Mouse (Mus musculus) hindbrain, embryonic 14.5 days (tissue): ENCODE data around the gene Dnaja2. TPM values are rescaled to one million over a fixed set of nuclear protein-coding genes. Genes with fewer than 3 reads are reported as not detected.

Experiments used
- ATAC-seq: fragments of 200-750 bp; cut with Nextera tagmentation; 2 replicates; pipeline ENCODE4 v1.8.0; 2017; ENCODE audit warnings: moderate number of reproducible peaks, mild to moderate bottlenecking, moderate TSS enrichment, moderate library complexity; ENCODE audit not compliant: low FRiP score
- DNase-seq: peaks from one replicate; pipeline ENCODE4 v3.0.0-alpha.2; 2015; ENCODE audit warnings: low spot score
- H3K27ac ChIP-seq: fragments of 300-500 bp; sonication (generic); 2 replicates; pipeline ENCODE4 v1.5.1; 2014; ENCODE audit warnings: mild to moderate bottlenecking, moderate library complexity
- H3K27me3 ChIP-seq: fragments of 300-500 bp; sonication (generic); 2 replicates; pipeline ENCODE4 v1.6.1; 2014; ENCODE audit warnings: mild to moderate bottlenecking, low read length, mixed read lengths; ENCODE audit not compliant: control insufficient read depth, insufficient read depth
- H3K36me3 ChIP-seq: fragments of 300-500 bp; sonication (generic); replicated peaks from 2 replicates; pipeline ENCODE4 v1.6.1; 2014; ENCODE audit not compliant: control insufficient read depth, insufficient read depth
- H3K4me1 ChIP-seq: fragments of 300-500 bp; sonication (generic); replicated peaks from 2 replicates; pipeline ENCODE4 v1.6.1; 2014; ENCODE audit warnings: antibody characterized with exemption, low read length, mixed read lengths; ENCODE audit not compliant: control insufficient read depth, insufficient read depth
- H3K4me2 ChIP-seq: fragments of 300-500 bp; sonication (generic); replicated peaks from 2 replicates; pipeline ENCODE4 v1.6.1; 2014; ENCODE audit warnings: mild to moderate bottlenecking, moderate library complexity
- H3K4me3 ChIP-seq: fragments of 300-500 bp; sonication (generic); replicated peaks from 2 replicates; pipeline ENCODE4 v1.5.1; 2014; ENCODE audit warnings: mild to moderate bottlenecking, low read length
- H3K9ac ChIP-seq: fragments of 300-500 bp; sonication (generic); 2 replicates; pipeline ENCODE4 v1.6.1; 2014
- H3K9me3 ChIP-seq: fragments of 300-500 bp; sonication (generic); 2 replicates; pipeline ENCODE4 v1.6.1; 2016; ENCODE audit warnings: low read length; ENCODE audit not compliant: control insufficient read depth
- WGBS: fragments of 180-500 bp; shearing (Covaris S2); extraction: QIAGEN DNeasy Blood & Tissue Kit; methylation state at CpG from one replicate; pipeline ENCODE4 v1.1.7; 2014; 5-methylcytosine and 5-hydroxymethylcytosine counted together
- polyA plus RNA-seq: library from polyadenylated mRNA; unstranded; fragments of >200 nt; fragmentation: Nextera tagmentation; extraction: Ambion mirVana; gene quantifications from 2 replicates; pipeline ENCODE4 v1.2.1, GENCODE M21; 2014

Dnaja2 gene
- polyA plus RNA-seq, 1 experiment from 2014 or later = 172 TPM

DNA sequence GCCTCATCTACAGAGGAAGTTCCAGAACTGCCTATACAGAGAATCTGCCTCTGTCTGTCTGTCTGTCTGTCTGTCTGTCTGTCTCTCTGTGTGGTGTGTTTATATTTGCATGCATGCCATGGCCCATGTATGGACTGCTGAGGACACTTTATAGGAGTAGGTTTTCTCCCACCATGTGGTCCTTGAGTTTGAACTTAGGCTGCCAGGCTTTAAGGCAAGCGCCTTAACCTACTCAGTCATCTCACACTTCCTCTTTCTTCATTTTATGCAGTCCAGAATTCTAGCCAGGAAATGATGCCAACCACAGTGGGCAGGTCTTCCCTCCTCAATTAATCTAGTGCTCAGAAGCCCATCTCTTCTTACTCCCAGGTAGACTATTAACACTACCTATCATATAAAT lies 4.1 kb upstream of the Dnaja2 start:
- no peaks in the 10 kb centered on the region for H3K36me3 ChIP-seq
- no peak overlapping the region for H3K9ac ChIP-seq
- 100% methylated on average over 1 of the region's 1 CpGs for WGBS
- no peak overlapping the region for H3K27ac ChIP-seq
- no peak overlapping the region for H3K4me3 ChIP-seq
- H3K4me1 ChIP-seq = peaks cover 5% of the 10 kb centered on the region
- no peak for ATAC-seq
- H3K27me3 ChIP-seq = no peaks in the 10 kb centered on the region
- H3K4me2 ChIP-seq = no peak overlapping the region
- no peaks in the 10 kb centered on the region for H3K9me3 ChIP-seq
- no peak for DNase-seq

DNA sequence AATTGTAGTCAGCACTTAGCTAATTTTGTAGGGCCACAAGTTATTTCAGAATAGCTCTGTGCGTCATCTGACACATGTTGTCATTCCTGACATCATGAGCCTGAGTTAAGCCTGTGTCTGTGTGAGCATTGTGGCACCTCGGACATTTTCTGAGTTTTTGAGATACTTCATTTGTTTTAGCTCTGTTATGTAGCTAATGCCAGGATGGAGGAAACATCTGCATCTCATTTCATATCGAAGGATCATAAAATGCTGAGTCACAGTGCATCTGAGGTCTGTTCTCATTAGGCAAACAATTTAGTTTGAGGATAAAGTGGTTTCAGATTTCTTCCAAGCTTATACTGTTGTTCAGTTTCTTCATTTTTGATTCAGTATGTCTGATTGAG lies 2.5 kb upstream of the Dnaja2 start:
- DNase-seq = no peak
- no peak overlapping the region for H3K4me3 ChIP-seq

DNA sequence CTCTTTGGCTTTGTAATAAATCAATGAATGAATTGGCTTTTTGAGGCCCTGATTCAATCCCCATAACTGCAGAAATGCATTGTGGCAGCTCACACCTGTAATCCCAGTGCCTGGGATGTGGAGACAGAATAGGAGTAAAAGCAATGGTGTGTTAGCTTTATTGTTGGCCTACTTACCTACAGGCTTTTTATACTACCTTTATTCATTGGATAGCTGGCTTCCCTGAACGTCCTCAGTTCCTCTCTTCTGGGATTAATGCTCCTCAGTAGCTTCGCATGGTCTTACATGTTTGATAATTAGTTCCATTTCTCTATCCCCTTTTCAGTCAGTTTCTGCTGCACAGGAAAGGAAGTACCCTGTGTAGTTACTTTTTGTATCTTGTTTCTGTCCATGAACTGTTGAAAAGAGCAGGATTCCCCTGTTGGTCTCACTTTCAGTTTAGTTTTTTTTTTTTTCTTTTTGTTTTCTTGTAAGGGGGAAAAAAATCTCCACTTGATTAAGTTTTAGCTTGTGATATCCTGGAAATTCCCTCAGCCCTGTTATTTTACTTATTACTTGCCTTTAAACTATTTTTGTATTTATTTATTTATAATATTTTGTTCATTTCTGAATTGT lies 1.9 kb upstream of the Dnaja2 start:
- no peak overlapping the region for H3K27ac ChIP-seq
- DNase-seq (no peak), ATAC-seq (no peak)
- no peaks in the 10 kb centered on the region for H3K9me3 ChIP-seq
- peaks cover 13% of the 10 kb centered on the region for H3K4me1 ChIP-seq
- 70% methylated on average over 2 of the region's 2 CpGs for WGBS
- no peak overlapping the region for H3K4me3 ChIP-seq
- H3K27me3 ChIP-seq = no peaks in the 10 kb centered on the region
- peaks cover 14% of the 10 kb centered on the region for H3K36me3 ChIP-seq
- H3K9ac ChIP-seq = no peak overlapping the region
- no peak overlapping the region for H3K4me2 ChIP-seq

More for the DNA sequence above, 2.5 kb upstream of the Dnaja2 start:
- Histone ChIP-seq H3K27me3 (no peaks in the 10 kb centered on the region), H3K36me3 (peaks cover 9% of the 10 kb centered on the region), H3K27ac (no peak overlapping the region), H3K4me2 (no peak overlapping the region), H3K9ac (no peak overlapping the region), H3K9me3 (no peaks in the 10 kb centered on the region), H3K4me1 (peaks cover 12% of the 10 kb centered on the region)
- ATAC-seq = no peak
- 79% methylated on average over 3 of the region's 3 CpGs for WGBS

DNA sequence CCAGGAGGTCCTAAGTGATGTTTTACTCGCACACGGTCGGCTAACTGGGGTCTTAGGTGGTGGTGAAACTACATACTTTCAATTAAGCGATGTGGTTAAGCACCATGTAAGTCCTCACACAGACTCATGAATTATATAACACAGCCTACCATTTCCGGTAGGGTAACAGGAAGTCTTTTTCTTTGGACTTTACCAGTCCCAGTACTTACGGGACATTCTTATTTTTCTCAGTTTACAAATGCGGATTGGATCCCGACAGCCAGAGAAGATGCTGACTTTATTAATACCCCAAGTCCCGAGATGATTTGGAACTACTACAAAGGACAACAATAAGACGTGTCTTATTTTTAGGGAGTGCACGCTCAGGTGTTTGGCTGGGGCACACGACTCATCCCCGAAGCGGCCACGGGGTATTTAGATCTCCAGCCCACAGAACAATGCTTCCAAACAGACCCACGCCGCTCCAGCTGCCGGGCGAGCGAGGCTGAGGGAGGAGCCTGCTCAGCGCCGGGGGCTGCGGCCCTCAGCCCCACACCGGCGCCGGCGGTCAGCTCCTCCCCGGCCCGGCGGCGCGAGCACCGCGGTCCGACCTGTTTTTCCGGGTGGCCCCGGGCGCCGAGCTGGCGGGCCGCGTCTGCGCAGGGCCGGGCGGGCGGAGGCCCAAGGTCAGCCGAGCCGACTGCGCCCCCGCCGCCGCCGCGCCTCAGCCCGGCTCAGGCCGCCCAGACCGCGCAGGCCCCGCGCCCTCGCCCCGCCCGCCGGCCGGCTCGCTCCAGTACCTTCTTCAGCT lies 558 bp downstream of the Dnaja2 start:
- Histone ChIP-seq H3K4me3 (peak overlapping the region; percentile 94), H3K27me3 (no peaks in the 10 kb centered on the region), H3K4me2 (peak overlapping the region; percentile 74), H3K36me3 (peaks cover 36% of the 10 kb centered on the region), H3K9ac (peak overlapping the region; percentile 89), H3K4me1 (peaks cover 13% of the 10 kb centered on the region), H3K9me3 (no peaks in the 10 kb centered on the region), H3K27ac (peak overlapping the region; percentile 95)
- ATAC-seq (peak; percentile 90), DNase-seq (peak; percentile 33)
- under 1% methylated on average over 63 of the region's 66 CpGs for WGBS

DNA sequence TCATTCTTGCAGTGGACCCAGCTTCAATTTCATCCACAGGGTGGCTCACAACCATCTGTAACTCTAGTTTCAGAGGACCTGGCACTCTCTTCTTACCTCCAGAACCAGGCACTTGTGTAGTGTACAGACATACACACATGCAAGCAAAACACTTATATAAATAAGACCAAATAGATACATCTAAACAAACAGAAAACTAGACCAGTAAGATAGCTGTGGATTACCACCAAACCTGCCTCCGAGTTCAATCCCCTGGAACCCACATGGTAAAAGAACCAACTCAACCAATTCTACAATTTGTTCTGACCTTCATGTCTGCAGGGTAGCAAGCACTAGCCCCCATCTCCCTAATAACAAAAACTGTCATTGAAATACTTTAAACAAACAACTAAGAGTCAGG lies 3.2 kb downstream of the Dnaja2 start:
- 100% methylated on average over 1 of the region's 1 CpGs for whole genome bisulfite sequencing
- Histone ChIP-seq H3K9me3 (no peaks in the 10 kb centered on the region), H3K27me3 (no peaks in the 10 kb centered on the region), H3K4me2 (no peak overlapping the region), H3K27ac (no peak overlapping the region), H3K36me3 (peaks cover 62% of the 10 kb centered on the region), H3K9ac (no peak overlapping the region), H3K4me3 (no peak overlapping the region), H3K4me1 (peaks cover 13% of the 10 kb centered on the region)
- DNase-seq (no peak), ATAC-seq (no peak)

DNA sequence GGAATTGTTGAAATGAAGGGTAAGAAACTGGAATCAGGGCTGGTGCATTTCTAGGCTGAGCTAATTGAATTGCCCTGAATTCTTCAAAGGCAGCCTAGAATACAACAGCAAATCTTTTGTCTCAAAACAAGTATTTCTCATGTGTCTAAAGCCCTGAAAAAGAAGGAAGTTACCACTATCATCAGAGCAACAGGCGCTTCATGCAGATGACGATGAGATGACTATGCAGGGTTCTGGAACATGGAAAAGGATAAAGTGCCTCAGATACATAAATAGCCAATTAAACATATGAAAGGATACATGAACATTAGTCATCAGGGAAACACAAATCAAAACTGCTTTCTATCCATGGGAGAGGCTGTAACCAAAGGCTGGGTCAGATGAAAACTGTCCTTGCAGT lies 18.8 kb downstream of the Dnaja2 start:
- H3K27me3 ChIP-seq = no peaks in the 10 kb centered on the region
- H3K9me3 ChIP-seq = no peaks in the 10 kb centered on the region
- H3K4me2 ChIP-seq = no peak overlapping the region
- no peak overlapping the region for H3K9ac ChIP-seq
- DNase-seq (no peak), ATAC-seq (no peak)
- H3K4me3 ChIP-seq = no peak overlapping the region
- WGBS = 95% methylated on average over 2 of the region's 2 CpGs
- no peak overlapping the region for H3K27ac ChIP-seq
- peaks cover 67% of the 10 kb centered on the region for H3K36me3 ChIP-seq
- no peaks in the 10 kb centered on the region for H3K4me1 ChIP-seq

DNA sequence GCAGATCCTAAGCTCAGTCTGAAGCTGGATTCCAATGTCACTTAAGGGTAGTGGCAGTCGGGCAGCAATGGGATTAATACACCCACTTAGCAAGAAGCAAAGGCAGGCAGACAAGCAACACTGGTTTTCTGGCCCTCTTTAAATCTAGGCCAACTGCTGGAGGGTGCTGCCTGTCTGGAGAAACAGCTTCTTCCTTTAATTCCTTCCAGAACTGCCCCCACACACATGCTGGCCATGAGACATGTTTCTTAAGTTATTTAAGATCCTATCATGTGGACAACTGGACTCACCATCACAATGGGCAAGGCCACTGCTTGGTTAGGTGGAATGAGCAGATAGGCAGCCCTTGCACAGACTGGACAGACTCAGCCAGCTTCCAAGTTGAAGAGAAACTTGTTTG lies 21.0 kb downstream of the Dnaja2 start:
- no peak overlapping the region for H3K4me3 ChIP-seq
- H3K27ac ChIP-seq = no peak overlapping the region
- H3K9ac ChIP-seq = no peak overlapping the region
- no peaks in the 10 kb centered on the region for H3K4me1 ChIP-seq
- 93% methylated on average over 1 of the region's 1 CpGs for WGBS
- H3K4me2 ChIP-seq = no peak overlapping the region
- DNase-seq (no peak), ATAC-seq (no peak)
- no peaks in the 10 kb centered on the region for H3K9me3 ChIP-seq
- no peaks in the 10 kb centered on the region for H3K27me3 ChIP-seq
- H3K36me3 ChIP-seq = peaks cover 45% of the 10 kb centered on the region

DNA sequence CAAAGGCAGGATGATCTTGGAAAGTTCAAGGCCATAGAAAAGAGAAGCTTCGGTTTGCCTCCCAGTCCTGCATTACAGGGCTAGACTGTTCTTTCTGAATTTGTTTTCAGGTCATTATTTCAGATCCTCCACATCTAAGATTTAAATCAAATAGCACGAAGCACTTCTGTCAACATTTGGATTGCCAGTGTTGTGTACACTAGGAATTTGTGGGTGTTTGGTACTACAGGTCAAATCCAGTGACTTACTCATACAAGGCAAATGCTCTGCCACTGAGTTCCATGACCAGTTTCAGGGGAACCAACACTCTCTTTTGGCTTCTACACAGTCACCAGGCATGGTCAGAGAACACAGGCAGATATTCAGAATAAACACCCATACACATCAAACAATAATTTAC lies 21.7 kb downstream of the Dnaja2 start:
- peaks cover 38% of the 10 kb centered on the region for H3K36me3 ChIP-seq
- ATAC-seq (no peak), DNase-seq (no peak)
- no peak overlapping the region for H3K4me2 ChIP-seq
- no peak overlapping the region for H3K4me3 ChIP-seq
- no peaks in the 10 kb centered on the region for H3K27me3 ChIP-seq
- WGBS = 96% methylated on average over 2 of the region's 2 CpGs
- no peaks in the 10 kb centered on the region for H3K9me3 ChIP-seq
- H3K4me1 ChIP-seq = no peaks in the 10 kb centered on the region
- no peak overlapping the region for H3K9ac ChIP-seq
- no peak overlapping the region for H3K27ac ChIP-seq

DNA sequence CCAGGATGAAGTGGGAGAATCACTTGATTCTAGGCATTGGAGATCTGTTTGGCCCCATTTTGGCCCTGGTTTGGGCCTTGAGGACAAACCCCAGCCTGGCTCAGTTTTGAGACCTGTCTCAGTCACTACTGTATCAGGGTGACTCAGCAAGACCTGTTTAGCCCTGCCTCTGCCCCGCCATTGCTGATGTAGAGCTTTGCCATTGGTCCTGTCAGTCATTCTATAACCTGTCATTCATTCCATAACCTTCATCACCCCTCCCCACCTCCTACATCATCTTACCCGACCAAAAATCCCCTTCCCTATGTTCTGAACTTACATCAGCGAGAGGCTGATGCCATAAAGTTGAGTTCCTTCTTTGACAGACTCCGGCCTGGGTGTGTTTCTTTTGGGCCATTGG lies 22.3 kb downstream of the Dnaja2 start:
- WGBS = 88% methylated on average over 4 of the region's 4 CpGs
- Histone ChIP-seq H3K27me3 (no peaks in the 10 kb centered on the region), H3K4me1 (no peaks in the 10 kb centered on the region), H3K27ac (no peak overlapping the region), H3K4me2 (no peak overlapping the region), H3K4me3 (no peak overlapping the region), H3K36me3 (peaks cover 32% of the 10 kb centered on the region), H3K9me3 (no peaks in the 10 kb centered on the region), H3K9ac (no peak overlapping the region)
- DNase-seq = no peak
- ATAC-seq = no peak
